Mouse (Mus musculus): ENCODE measurements at regions not wholly inside any gene's neighbourhood (a gene's known extent, or its start where the extent isn't known, plus 50 kb on each side); places are given as distances from the start of the nearest gene placed in this dataset.

GRCm38 (mm10) chr12:69447322-69447827, 75.1 kb upstream of the Gm9887 start:
- 79% methylated on average over 9 of the region's 9 CpGs for WGBS
- Histone ChIP-seq H3K27ac (ENCODE audit: low read length) (peak overlapping the region; percentile 49; the same call in 1 of the 2 replicates), H3K4me2 (ENCODE audit: low read length) (no peak overlapping the region; the same call in 1 of the 2 replicates), H3K4me1 (replicated peaks; ENCODE audit: control insufficient read depth, insufficient read depth, low read length) (peaks cover 18% of the 10 kb centered on the region), H3K27me3 (replicated peaks; ENCODE audit: control insufficient read depth, insufficient read depth, low read length) (no peaks in the 10 kb centered on the region), H3K4me3 (replicated peaks; ENCODE audit: low read length) (no peak overlapping the region), H3K36me3 (ENCODE audit: control insufficient read depth, insufficient read depth) (no peaks in the 10 kb centered on the region), H3K9ac (replicated peaks; ENCODE audit: low read depth, low read length) (no peak overlapping the region), H3K9me3 (ENCODE audit: control insufficient read depth, low read length) (no peaks in the 10 kb centered on the region)
- no peak for ATAC-seq

GRCm38 (mm10) chr12:69446468-69447321, 74.4 kb upstream of the Gm9887 start:
- Histone ChIP-seq H3K27ac (ENCODE audit: low read length) (peak overlapping the region; percentile 79), H3K4me1 (replicated peaks; ENCODE audit: control insufficient read depth, insufficient read depth, low read length) (peaks cover 18% of the 10 kb centered on the region), H3K9ac (replicated peaks; ENCODE audit: low read depth, low read length) (peak overlapping the region; percentile 42), H3K36me3 (ENCODE audit: control insufficient read depth, insufficient read depth) (no peaks in the 10 kb centered on the region), H3K27me3 (replicated peaks; ENCODE audit: control insufficient read depth, insufficient read depth, low read length) (no peaks in the 10 kb centered on the region), H3K4me2 (ENCODE audit: low read length) (peak overlapping the region; percentile 58), H3K4me3 (replicated peaks; ENCODE audit: low read length) (peak overlapping the region; percentile 7), H3K9me3 (ENCODE audit: control insufficient read depth, low read length) (no peaks in the 10 kb centered on the region)
- peak; percentile 81 for ATAC-seq
- WGBS: 33% methylated on average over 17 of the region's 17 CpGs

DNA sequence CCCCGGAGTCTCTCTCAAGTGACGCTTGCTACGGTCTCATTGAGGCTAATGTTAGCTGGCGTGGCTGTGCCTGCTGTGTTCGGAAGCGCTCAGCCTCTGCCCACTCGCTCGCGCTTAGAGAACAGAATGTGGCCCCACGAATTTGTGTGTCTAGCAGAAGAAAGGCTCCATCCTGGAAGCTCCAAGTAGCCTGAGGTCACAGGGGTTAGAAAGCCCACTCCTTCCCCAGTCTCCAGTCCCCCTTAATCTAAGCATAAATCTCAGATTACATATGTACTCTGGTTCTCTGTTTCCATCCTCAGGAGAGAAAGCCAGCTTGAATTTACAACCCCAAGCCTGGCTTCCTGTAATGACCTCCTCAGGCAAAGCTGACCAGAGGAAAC, 73.8 kb upstream of the Gm9887 start:
- H3K9me3 ChIP-seq (ENCODE audit: control insufficient read depth, low read length): no peaks in the 10 kb centered on the region
- H3K27me3 ChIP-seq (replicated peaks; ENCODE audit: control insufficient read depth, insufficient read depth, low read length): no peaks in the 10 kb centered on the region
- ATAC-seq: peak; percentile 76
- H3K27ac ChIP-seq (ENCODE audit: low read length): peak overlapping the region; percentile 79
- H3K36me3 ChIP-seq (ENCODE audit: control insufficient read depth, insufficient read depth): no peaks in the 10 kb centered on the region
- H3K4me1 ChIP-seq (replicated peaks; ENCODE audit: control insufficient read depth, insufficient read depth, low read length): peaks cover 18% of the 10 kb centered on the region
- WGBS: 4% methylated on average over 10 of the region's 10 CpGs
- H3K9ac ChIP-seq (replicated peaks; ENCODE audit: low read depth, low read length): peak overlapping the region; percentile 10
- H3K4me2 ChIP-seq (ENCODE audit: low read length): peak overlapping the region; percentile 58
- H3K4me3 ChIP-seq (replicated peaks; ENCODE audit: low read length): peak overlapping the region; percentile 17

DNA sequence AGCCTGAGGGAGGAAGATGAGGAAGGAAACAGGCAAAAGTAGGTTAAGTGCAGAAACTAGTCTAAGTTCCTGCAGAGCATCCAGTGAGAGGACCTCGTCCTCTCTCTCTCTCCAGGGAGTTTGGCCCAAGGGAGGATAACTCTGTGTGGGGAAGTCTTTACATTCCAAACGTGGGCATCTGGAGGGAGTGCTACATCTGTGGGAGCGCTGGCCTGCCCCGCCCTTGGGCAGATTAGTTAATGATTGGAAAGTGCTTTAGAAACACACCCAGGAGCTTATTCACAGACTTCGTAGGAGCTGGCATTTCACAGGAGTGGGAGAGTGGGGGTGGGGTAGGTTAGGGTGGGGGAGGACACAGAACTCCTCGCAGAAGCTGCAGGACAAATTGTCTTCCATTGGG, 70.1 kb upstream of the Gm9887 start:
- H3K9ac ChIP-seq (replicated peaks; ENCODE audit: low read depth, low read length): no peak overlapping the region
- H3K4me1 ChIP-seq (replicated peaks; ENCODE audit: control insufficient read depth, insufficient read depth, low read length): peaks cover 15% of the 10 kb centered on the region
- 23% methylated on average over 6 of the region's 6 CpGs for WGBS
- no peaks in the 10 kb centered on the region for H3K36me3 ChIP-seq (ENCODE audit: control insufficient read depth, insufficient read depth)
- no peak overlapping the region for H3K4me3 ChIP-seq (replicated peaks; ENCODE audit: low read length)
- H3K4me2 ChIP-seq (ENCODE audit: low read length): no peak overlapping the region
- no peak overlapping the region for H3K27ac ChIP-seq (ENCODE audit: low read length)
- no peaks in the 10 kb centered on the region for H3K27me3 ChIP-seq (replicated peaks; ENCODE audit: control insufficient read depth, insufficient read depth, low read length)
- H3K9me3 ChIP-seq (ENCODE audit: control insufficient read depth, low read length): no peaks in the 10 kb centered on the region
- no peak for ATAC-seq

DNA sequence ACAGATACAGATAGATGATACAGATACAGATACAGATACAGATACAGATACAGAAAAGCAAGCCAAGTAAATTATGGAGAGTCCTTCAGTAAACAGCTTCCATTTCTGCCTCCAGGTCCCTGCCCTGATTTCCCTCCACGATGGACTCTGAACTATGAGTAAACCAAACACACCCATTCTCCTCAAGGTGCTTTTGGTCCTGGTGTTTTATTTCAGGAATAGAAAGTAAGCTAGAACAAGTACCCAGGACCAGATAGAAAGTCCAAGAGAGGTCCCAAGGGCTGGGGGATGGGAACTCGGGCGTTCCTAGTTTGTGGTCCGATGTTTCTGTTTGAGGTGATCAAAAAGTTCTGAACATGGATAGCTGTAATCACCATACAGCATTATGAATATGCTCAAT, 69.5 kb upstream of the Gm9887 start:
- Histone ChIP-seq H3K27ac (ENCODE audit: low read length) (no peak overlapping the region), H3K4me2 (ENCODE audit: low read length) (no peak overlapping the region), H3K9ac (replicated peaks; ENCODE audit: low read depth, low read length) (no peak overlapping the region), H3K27me3 (replicated peaks; ENCODE audit: control insufficient read depth, insufficient read depth, low read length) (no peaks in the 10 kb centered on the region), H3K4me3 (replicated peaks; ENCODE audit: low read length) (no peak overlapping the region), H3K36me3 (ENCODE audit: control insufficient read depth, insufficient read depth) (no peaks in the 10 kb centered on the region), H3K9me3 (ENCODE audit: control insufficient read depth, low read length) (no peaks in the 10 kb centered on the region), H3K4me1 (replicated peaks; ENCODE audit: control insufficient read depth, insufficient read depth, low read length) (peaks cover 9% of the 10 kb centered on the region)
- ATAC-seq: no peak
- 85% methylated on average over 4 of the region's 4 CpGs for WGBS

- no peak overlapping the region for H3K27ac ChIP-seq (ENCODE audit: low read length)
- no peak overlapping the region for H3K4me2 ChIP-seq (ENCODE audit: low read length)
- no peak overlapping the region for H3K4me3 ChIP-seq (replicated peaks; ENCODE audit: low read length)
- no peaks in the 10 kb centered on the region for H3K27me3 ChIP-seq (replicated peaks; ENCODE audit: control insufficient read depth, insufficient read depth, low read length)
- no peaks in the 10 kb centered on the region for H3K4me1 ChIP-seq (replicated peaks; ENCODE audit: control insufficient read depth, insufficient read depth, low read length)
- no peaks in the 10 kb centered on the region for H3K36me3 ChIP-seq (ENCODE audit: control insufficient read depth, insufficient read depth)
- ATAC-seq: no peak
- H3K9me3 ChIP-seq (ENCODE audit: control insufficient read depth, low read length): 0 out of 2 replicates have a peak, but pooled peaks cover 2% of the 10 kb centered on the region
- WGBS: 87% methylated on average over 5 of the region's 5 CpGs
- H3K9ac ChIP-seq (replicated peaks; ENCODE audit: low read depth, low read length): no peak overlapping the region
These were observed 66.0 kb upstream of the Gm9887 start for GRCm38 (mm10) chr12:69438271-69438670.

DNA sequence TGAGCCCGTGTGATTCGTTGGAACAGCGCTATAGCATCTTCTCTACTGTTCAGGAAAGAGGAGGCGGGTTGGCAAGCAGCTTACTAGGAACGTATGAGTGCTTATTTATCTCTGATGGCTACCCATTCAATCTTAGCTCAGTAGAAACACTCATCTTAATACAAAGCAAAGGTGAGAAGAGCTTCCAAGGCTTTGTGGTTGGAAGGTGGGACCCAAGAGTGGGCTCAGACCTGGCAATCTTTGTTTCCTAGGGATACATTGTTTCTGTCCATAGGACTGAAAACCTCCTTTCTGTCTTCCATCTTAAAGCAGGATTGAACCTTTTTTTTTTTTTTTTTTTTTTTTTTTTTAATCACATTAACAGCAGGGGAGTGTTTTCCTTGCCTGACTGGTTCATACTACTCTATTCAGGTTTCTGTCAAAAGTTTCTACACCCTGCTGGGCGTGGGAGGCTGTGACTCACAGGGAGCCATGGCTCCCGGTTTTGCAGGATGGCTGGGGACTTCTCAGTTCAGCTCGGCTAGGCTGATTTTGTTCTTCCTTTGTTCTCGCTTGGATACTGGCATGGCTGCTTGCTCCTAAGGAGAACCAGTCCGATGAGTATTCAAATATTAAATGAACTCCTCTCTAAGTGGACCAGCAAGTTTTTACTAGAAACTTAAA, 64.7 kb upstream of the Gm9887 start:
- H3K9me3 ChIP-seq (ENCODE audit: control insufficient read depth, low read length): 0 out of 2 replicates have a peak, but pooled peaks cover 2% of the 10 kb centered on the region
- no peak overlapping the region for H3K27ac ChIP-seq (ENCODE audit: low read length)
- H3K4me2 ChIP-seq (ENCODE audit: low read length): no peak overlapping the region
- ATAC-seq: no peak
- H3K27me3 ChIP-seq (replicated peaks; ENCODE audit: control insufficient read depth, insufficient read depth, low read length): no peaks in the 10 kb centered on the region
- H3K4me3 ChIP-seq (replicated peaks; ENCODE audit: low read length): no peak overlapping the region
- H3K4me1 ChIP-seq (replicated peaks; ENCODE audit: control insufficient read depth, insufficient read depth, low read length): no peaks in the 10 kb centered on the region
- WGBS: 8% methylated on average over 10 of the region's 10 CpGs
- H3K36me3 ChIP-seq (ENCODE audit: control insufficient read depth, insufficient read depth): no peaks in the 10 kb centered on the region
- H3K9ac ChIP-seq (replicated peaks; ENCODE audit: low read depth, low read length): no peak overlapping the region

DNA sequence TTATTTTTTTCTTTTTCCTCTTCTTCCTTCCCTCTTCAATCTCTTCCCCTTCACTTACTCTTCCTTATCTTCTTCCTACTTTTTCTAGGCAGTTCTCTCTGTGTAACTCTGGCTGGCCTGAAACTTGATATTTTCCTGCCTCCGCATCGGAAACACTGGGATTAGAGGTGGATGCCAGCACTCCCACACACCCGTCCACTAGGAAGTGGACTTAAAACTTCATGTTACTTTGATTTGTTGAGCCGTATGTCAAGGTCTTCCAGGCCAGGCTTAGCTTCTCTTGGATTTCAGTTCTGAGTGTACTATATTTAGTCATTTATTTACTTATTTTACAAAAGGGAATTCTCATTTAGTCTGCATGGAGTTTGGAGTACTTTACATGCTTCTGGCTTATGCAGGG, 62.1 kb upstream of the Gm9887 start:
- ATAC-seq: no peak
- no peak overlapping the region for H3K27ac ChIP-seq (ENCODE audit: low read length)
- no peak overlapping the region for H3K4me2 ChIP-seq (ENCODE audit: low read length)
- no peak overlapping the region for H3K9ac ChIP-seq (replicated peaks; ENCODE audit: low read depth, low read length)
- H3K27me3 ChIP-seq (replicated peaks; ENCODE audit: control insufficient read depth, insufficient read depth, low read length): no peaks in the 10 kb centered on the region
- no peak overlapping the region for H3K4me3 ChIP-seq (replicated peaks; ENCODE audit: low read length)
- no peaks in the 10 kb centered on the region for H3K36me3 ChIP-seq (ENCODE audit: control insufficient read depth, insufficient read depth)
- H3K9me3 ChIP-seq (ENCODE audit: control insufficient read depth, low read length): 0 out of 2 replicates have a peak, but pooled peaks cover 2% of the 10 kb centered on the region
- H3K4me1 ChIP-seq (replicated peaks; ENCODE audit: control insufficient read depth, insufficient read depth, low read length): no peaks in the 10 kb centered on the region
- 88% methylated on average over 4 of the region's 4 CpGs for WGBS

DNA sequence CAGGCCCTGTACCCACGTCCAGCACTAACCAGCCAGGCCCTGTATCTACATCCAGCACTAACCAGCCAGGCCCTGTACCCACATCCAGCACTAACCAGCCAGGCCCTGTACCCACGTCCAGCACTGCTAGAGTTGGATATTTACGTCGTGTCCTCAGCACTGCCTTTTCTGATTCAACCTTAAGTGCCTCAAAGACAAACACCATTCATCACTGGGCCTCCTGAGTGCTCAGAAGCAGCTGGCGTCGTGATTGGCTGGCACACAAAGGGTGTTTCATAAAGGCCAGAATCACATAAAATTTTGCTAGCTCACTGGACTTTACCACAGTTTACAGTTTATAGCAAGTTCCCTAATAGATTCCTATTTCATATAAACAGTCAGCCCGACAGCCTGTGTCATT, 59.8 kb upstream of the Gm9887 start:
- Histone ChIP-seq H3K27ac (ENCODE audit: low read length) (no peak overlapping the region), H3K4me3 (replicated peaks; ENCODE audit: low read length) (no peak overlapping the region), H3K4me1 (replicated peaks; ENCODE audit: control insufficient read depth, insufficient read depth, low read length) (no peaks in the 10 kb centered on the region), H3K9me3 (ENCODE audit: control insufficient read depth, low read length) (0 out of 2 replicates have a peak, but pooled peaks cover 2% of the 10 kb centered on the region), H3K9ac (replicated peaks; ENCODE audit: low read depth, low read length) (no peak overlapping the region), H3K4me2 (ENCODE audit: low read length) (no peak overlapping the region), H3K27me3 (replicated peaks; ENCODE audit: control insufficient read depth, insufficient read depth, low read length) (no peaks in the 10 kb centered on the region), H3K36me3 (ENCODE audit: control insufficient read depth, insufficient read depth) (no peaks in the 10 kb centered on the region)
- ATAC-seq: no peak
- WGBS: 32% methylated on average over 7 of the region's 7 CpGs
